Mouse (Mus musculus) spleen, adult 18-20 months (tissue): ENCODE measurements around the gene Gm44790.

Experiments
- DNase-seq, 2 experiments: peaks; one replicate each; pipeline ENCODE4 v3.0.0; 2022; ENCODE audit warnings: mixed read lengths in 2 of 2

Gm44790 gene

DNA sequence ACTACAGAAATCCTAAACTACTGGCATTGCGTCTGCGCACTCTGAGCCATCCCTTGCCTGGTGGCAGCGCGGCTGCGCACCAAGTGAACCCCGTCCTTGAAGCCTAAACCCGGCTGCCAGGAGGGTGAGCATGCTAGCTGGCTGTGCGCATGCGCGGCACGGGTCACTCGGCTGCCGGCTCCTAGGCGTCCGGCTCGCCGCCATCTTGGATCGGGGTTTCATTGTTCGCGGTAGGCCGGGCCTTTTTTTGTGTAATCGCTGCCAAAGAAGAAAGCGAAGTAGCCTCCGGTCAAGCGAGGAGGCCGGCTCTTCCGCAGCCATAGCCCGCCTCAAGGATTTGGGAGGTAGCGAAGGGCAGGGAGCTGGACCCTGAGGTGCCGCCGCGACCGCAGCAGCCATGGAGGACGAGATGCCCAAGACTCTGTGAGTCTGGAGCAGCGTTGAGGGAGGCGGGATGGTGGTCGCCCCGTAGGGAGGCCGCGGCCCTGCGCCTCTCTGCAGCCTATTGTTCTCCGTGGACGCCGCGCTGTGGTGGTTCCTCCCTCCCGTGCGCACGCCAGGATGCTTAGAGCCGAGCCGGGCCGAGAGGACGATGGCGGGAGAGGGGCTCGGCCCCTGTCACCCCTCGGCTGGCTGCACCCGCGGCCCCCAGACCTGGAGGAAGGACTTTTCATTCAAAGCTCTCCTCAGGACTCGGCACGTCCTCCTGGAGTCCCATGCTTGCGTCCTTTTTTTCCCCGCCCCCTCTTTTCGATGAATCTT lies 22.2 kb upstream of the Gm44790 start, which contains the start of gene Tia1:
Gene Tia1, plus strand, starts transcription at position 120 of the 762 bp plus-strand sequence.
- DNase-seq = peak; percentile 87 to 94

DNA sequence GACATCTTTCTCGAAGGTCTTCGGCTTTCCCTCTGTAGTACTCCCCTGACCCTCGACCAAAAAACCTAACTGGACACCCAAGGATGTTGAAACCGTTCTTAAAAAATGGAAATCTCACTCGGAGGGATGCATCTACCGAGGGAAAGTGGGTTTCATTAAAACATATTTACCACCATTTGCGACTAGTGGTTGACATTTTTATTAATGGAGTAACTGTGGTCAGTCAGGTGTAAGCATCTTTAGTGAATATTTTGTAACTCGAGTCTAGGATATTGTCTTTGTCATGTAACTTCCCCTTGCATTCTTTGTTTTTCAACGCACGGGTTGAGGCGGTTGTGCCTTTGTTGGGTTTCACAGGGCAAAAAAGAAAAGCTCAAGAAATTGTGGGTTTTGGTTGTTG lies 21.5 kb upstream of the Gm44790 start:
- no peak for DNase-seq

DNA sequence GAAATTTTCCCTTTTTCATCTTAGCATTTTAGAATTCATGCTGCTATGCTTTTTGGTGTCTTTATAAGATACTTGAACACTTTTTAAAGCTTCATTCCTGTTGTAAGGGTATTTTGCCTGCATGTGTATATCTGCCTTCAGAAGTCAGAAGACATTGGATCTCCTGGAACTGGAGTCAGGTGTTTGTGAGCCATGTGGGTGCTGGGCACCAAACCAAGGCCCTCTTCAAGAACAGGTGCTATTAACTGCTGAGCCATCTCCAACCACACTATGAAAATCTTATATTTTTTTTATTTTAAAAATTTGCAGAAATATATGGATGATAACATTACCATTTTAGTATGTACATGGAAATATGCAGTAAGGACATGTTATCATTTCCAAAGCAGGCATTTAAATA lies 20.2 kb upstream of the Gm44790 start:
- no peak for DNase-seq

DNA sequence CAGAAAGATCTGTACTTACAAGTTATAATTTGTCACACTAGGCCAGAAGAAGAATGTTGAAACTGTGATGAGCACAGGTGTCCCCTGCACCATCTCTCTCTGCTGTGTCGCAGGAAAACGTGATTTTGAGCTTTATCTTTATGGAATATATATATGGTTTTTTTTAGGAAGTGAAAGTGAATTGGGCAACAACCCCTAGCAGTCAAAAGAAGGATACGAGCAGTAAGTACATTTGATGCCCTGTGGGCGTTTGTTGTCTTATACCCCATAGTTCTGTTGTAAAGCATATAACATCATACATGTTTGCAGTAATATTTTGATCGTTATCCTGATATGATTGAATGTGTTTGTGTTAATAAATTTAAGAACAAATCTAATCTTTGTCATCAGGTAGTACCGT lies 7.7 kb upstream of the Gm44790 start:
- DNase-seq = no peak

DNA sequence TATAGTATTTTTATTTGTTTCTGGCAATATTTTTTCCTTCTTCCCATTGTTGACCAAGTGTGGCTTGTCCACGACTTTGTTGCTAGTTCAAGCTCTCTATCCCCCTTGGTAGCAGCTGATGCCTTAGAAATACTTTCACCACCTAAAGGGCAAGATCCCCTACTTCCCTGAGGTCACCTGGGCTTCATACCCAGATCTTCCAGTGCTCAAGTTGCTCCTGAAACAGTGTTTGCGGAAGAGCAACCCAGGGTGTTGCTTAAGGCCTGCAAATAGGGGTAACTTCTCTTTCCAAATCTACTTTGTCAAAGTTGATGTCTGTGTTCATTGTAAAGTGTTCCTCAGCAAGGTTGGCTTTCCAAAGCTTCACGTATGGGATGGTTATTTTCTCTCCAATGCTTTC lies 7.2 kb upstream of the Gm44790 start:
- no peak for DNase-seq

DNA sequence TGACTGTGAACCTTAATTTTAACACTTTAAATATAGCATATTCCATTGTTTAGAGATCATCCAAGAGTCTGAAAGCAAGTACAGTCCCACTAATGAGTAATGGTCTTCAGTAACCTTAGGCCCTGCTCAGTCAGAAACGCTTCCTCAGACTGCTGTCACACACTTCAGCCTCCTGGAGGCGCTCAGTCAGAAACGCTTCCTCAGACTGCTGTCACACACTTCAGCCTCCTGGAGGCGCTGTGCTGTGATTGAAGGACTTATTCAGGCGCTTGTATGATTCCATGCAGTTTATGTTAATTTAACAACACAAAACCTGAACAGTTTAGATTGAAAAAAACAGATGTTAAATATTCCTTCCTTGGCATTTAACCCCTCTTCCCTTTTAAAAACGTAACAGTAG lies 6.0 kb upstream of the Gm44790 start:
- DNase-seq = no peak

DNA sequence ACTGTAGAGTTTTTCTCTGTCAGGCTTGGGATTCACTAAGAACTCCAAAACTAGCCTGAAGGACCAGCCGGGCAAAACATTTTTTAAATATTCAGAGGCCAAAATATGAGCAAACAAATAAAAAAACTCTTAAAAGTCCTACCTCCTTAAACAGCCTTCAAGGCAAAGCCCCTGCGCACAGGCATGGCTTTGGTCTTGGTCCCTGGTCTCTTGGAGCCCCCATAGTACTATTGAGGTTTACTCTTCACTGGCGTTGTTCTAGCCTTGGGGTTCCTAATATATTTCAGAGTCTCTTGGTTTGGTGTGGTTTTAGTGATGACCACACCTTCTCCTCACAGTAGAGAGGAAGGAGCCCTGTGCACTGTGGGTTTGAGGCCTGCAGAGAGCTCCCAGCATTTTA lies 5.1 kb downstream of the Gm44790 start:
- no peak for DNase-seq

DNA sequence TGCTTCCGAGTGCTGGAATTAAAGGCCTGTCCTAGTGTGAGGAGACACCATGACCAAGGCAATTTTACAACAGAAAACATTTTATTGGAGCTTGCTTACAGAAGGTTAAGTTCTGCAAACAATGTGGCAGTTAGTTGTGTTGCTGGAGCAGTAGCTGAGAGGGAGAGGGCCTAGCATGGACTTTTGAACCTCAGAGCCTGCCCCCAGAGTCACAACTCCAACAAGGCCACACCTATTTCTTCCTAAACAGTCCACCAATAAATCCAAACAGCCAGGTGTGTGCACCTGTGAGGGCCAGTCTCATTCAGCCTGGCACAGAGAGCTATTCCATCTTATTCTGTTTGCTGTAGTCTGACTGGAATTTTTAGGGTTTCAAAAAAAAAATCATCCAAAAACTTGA lies 7.2 kb downstream of the Gm44790 start:
- no peak for DNase-seq

DNA sequence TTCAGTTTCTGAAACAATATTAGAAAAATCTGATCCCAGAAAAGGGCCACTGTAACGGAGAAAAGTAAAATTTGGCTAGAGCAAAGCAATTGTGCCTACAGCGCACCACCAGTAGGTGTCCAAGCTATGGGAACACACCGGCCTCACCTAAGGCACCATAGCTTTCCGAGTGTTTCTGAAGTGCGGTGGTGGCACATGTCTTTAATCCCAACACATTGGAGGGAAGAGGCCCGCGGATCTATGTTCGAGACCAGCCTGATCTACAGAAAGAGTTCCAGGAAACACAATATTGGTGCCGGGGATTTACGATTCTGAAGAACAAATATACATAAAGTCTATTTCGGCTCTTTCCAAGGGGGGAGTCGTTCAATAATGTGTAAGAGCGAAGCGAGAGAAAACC lies 11.3 kb downstream of the Gm44790 start:
- DNase-seq = peak; percentile 24 to 47

DNA sequence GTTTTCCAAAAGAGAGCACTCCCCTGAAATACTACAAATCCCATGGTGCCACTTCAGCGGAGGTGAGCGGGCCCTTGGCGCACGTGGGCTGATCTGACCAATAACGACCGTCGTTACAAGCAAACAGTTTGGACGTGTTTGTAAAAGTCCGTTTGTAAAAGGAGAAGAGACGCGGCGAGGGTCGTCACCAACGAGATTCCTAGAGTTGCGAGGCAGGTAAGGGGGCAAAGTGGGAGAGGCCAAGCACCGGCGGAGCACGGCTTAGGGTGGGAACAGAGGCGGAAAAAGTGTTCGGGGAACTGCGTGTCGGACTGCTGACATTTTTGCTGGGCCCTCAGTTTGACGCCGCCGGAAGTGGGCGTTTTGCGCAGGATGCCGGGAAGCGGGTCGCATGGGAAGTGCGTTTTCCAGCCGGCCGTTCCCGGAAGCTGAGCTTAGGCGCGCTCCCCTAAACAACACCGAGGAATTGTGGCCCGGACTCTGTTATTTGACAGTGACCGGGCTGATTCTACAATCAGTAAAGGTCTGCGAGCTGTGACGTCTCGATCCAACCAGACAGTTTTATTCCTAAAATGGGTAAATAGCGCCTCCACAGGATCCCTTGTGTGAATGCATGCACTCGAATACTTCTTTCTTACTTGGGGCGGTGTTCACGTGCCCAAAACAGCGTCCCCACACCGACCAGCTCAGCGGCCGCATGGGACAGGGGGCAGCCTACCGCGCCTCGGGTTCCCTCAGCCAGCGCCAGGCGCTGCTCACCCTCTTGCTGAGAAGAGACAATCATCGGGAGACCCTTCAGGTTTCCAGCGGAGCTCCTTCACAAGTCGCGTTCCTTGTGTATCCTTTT lies 12.0 kb downstream of the Gm44790 start, which contains the start of gene C87436:
Gene C87436, plus strand, starts transcription at position 103 of the 847 bp plus-strand sequence.
- peak; percentile 87 to 92 for DNase-seq

DNA sequence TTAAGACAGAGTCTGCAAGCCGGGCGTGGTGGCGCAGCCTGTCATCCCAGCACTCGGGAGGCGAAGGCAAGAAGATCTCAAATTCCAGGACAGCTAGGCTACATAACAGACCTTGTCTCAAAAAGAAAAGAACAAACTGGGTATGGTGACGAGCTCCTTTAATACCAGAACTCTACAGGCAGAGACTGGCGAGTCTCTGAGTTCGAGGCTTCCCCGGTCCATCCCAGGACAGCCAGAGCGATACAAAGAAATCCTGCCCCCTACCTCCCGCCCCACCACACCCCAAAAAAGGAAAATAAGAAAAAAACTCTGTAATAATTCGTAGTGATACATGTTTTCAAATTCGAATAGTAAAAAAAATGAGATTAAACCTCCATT lies 12.7 kb downstream of the Gm44790 start:
- no peak for DNase-seq

DNA sequence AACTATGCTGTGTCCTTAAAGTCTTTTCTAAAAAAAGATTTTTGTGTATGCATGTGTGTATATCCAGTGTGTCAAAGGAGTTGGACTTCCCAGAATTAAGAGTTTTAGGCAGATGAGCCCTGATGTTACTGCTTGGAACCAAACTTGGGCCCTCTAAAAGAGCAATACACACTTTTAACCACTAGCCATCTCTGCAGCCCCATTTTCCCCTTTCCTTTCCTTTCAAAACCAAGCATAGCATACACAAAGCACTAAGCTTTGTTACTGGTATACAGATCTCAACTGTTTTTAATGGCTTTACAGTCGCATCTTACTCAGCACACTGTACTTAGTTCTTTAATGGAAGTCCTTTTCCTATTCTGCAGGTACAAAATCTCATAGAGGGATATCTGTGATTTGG lies 13.1 kb downstream of the Gm44790 start:
- no peak for DNase-seq

DNA sequence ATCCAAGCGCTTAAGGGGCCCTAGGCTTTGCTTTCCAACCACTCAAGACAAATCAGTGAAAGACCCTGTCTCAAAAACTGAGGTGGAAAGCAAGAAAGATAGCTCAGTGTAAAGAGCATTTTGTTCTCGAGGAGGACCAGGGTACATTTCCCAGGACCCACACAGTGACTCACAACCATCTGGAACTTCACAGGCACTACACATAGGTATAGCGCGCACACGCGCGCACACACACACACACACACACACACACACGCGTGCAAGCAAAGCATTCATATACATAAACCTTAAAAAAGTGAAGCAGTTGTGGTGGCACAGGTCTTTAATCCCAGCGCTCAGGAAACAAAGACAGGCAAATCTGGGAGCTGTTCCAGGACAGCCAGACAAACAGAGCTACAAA lies 15.1 kb downstream of the Gm44790 start:
- no peak for DNase-seq

DNA sequence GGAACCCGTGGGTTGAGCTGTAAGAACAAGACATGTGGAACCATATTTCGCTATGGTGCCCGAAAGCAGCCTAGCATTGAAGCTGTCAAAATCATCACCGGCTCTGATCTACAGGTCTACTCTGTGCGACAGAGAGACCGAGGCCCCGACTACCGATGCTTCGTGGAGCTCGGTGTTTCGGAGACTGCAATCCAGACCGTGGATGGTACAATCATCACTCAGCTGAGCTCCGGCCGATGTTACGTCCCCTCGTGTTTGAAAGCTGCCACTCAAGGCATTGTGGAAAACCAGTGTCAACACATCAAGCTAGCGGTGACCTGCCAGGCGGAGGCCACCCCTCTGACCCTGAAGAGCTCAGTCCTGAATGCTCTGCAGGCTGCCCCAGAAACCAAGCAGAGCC lies 19.1 kb downstream of the Gm44790 start:
- DNase-seq = no peak

DNA sequence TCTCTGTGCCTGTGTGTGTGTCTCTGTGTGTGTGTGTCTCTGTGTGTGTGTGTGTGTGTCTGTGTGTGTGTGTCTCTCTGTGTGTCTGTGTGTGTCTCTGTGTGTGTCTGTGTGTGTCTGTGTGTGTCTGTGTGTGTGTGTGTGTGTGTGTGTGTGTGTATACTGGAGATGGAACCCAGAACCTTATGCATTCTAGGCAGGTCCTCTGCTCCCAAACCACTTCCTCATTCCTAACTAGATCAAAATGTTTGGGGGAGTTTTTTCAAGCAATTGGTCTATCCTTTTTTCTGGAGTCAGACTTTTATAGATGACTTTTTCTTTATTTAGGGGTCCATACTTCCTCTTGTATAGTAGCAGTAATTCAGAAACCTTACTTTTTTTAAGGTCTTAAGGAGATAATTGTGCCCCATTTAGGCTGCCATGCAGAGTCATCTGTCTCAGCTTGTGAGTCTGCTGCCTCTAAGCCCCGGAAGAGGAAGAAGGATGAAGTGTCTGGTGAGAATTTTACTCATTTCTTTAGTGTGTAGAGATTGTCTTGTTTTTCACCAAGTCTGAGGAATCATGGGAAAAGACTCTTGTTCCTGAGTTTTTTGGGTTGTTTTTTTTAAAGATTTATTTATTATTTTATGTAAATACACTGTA lies 20.6 kb downstream of the Gm44790 start:
- DNase-seq = no peak

DNA sequence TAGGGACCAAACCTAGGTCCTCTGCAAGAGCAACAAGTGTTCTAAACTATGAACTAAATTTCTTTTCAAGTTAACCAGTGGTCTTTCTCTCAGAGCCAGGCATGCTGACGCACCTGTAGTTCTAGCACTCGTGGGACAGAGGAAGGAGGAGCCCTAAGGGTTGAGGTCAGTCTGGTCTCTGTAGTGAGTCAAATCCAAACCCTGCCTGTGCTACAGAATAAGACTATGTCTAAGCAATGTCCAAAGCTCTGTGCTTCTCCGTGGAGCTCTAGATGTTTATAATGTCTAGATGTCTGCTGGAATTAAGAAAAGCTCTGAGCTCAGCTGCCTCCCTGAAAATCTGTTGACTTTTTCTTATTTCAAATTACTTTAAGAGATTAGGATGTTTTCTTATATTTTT lies 30.3 kb downstream of the Gm44790 start:
- DNase-seq = no peak

DNA sequence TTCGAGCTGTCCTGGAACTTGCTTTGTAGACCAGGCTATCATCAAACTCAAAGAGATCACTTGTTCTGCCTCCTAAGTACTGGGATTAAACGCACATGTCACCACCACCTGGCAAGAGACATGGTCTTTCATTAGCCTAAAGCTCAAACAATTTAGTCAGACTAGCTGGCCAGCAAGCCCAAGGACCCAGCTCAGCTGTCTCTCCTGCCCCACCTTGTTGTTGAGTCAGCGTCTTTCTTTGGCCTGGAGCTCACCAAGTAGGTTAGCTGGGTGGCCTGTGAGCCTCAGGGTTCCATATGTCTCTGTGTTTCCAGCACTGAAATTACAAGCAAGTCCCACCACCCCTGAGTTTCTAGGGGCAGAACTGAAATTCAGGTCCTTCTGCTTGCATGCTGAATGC lies 36.6 kb downstream of the Gm44790 start:
- DNase-seq = no peak

DNA sequence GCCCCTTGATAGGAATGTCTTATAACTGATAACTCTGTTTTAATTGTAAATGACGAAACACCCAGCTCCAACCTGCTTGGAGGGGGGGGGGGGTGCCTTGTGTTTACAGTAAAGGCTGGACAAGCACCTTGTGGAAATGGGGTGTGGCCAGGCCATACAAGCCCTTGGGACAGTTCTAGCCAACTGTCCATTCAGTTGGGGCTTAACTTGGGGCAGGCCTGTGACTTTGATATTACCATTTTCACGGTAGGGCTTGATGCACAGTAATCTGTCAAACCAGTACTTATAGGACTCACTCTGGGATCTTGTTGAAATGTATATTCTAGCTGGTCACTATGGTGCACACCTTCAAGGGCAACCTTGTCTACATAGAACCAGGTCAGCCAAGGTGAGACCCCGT lies 44.9 kb downstream of the Gm44790 start:
- no peak for DNase-seq

DNA sequence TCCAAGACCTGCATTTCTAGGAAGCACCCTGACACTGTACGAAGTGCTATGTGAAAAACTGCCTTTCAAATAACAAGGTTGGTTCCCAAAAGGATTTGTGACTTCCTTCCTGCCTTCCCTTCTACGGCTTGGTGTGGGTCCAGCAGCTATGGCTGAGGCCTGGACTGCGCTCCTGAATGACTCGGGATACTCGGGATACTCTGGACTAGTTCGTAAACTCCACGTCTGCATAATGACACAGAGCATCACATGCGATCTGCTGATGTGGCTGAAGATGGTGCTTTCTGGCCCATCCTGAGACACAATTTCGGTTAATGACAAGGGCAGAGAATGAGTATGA lies 45.3 kb downstream of the Gm44790 start:
- no peak for DNase-seq

DNA sequence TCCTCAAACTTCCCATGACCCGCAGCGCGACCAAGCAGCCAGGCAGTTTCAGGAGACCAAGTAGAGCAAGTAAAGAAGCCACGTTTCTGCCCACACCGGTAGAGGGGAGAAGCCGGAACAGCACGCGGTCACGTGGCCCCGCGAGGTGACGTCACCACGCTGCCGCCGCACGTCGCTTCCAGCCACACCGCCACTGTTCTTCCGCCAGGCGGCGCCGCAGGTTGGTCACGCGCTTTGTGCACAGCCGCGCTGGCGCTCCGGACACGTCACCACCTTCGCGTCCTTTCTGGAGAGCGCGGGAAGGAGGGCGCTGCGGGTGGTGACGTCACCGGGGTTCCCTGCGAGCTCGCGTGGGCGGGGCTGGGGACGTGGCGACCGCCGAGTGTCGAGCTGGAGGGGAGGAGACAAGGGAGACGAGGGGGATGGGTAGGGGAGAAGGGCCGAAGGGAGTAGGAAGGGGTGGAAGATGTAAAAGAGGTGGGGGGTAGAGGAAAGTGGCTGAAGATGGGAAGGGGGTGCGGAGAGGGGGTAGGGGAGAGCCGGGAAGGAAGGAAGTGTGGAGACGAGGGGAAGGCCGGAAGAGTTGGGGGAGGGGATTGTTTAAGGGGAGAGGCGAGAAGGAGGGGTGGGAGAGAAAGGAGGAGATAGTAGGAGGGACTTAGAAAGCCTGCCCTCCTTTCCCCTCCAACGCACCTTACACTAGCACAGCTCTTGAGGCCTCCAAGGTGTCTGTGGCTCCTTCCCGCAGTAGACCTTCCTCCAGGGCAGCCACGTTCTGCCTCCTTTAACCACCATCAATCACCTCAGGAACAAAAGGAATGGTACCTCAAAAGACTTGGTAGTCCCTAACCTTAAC lies 45.9 kb downstream of the Gm44790 start:
- peak; percentile 99 for DNase-seq

DNA sequence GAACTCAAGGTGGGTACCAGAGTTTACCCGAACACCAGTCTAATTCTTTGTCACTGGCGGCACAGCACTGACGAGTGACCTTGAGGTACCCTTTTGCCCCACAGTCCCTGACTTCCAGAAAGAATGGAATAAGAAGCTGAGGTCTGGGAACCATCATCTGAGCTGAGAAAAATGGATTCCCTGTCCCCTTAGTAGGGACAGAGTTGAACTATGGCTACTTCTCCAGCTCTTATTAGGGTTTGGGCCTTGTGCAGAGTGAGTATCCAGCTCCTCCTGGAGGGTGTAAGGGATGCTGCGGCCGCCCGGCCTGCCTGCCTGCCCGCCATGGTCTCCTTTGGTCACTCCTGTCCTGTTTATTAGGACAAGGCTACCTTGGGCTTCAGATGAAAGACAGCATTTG lies 46.6 kb downstream of the Gm44790 start:
- no peak for DNase-seq

DNA sequence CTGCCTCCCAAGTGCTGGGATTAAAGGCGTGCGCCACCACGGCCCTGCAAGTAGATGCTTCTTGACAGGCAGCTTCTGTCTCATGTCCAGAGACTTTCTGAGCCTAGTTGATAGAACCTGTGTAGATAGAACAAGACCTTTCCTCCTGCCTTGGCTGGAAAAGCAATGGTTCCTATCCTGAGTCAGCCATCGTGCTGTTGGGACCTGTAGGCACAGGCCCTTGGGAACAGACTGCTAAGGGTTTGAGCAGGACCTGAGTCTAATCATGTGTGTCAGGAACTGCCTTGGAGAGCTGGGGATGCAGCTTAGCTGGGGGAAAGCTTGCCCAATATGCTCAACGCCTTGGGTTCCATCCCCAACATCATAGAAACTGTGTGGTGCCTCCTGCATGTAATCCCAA lies 47.6 kb downstream of the Gm44790 start:
- no peak for DNase-seq

DNA sequence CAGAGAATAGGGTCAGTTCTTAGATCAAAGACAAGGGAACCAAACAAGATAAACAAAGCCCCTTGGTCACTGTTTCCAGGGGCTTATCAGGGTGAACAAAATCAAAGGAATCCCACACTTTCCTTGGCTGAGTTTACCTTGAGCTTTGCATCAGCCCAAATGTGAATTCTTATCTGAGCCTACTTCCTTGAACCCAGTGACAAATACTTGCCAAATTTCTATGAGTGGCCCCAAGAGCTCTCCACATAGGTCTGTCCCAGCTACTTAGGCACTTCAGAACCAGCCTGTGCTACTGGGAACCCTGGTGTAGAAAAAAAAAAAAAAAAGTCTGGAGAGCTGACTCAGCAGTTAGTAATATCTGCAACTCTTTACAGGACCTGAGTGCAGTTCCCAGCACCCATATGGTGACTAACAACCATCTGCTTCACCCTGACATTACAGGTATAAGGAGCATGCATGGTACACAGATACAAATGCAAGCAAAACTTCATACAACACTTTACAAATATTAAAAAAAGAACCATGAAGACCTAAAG lies 48.3 kb downstream of the Gm44790 start:
- no peak for DNase-seq
